Mouse (Mus musculus): ENCODE results near the gene Grid2.

Gene Grid2

GRCm38 (mm10) chr6:64308631-64309030 lies 1053.0 kb downstream of the Grid2 start:
- no peak for DNase-seq (ENCODE audit: low read depth, low spot score)

DNA sequence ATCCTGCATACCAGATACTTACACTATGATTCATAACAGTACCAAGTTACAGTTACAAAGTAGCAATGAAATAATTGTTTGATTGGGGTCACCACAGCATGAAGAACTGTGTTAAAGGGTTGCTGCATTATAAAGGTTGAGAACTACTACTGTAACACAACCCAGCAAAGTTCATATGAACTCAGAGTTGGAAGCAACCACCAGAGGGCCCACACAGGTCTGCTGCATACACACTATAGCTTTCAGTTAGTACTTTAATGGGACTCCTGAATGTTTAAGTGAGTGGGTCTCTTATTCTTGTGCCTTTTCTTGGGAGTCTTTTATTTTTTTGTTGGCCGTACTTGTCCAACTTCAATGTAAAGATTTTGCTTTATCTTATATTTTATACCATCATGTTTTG lies 1057.5 kb downstream of the Grid2 start:
- no peak for DNase-seq (ENCODE audit: low read depth, low spot score)

- no peak for DNase-seq (ENCODE audit: low read depth, low spot score)
Observed at GRCm38 (mm10) chr6:64326936-64327335, 1071.3 kb downstream of the Grid2 start.

- no peak for DNase-seq (ENCODE audit: low read depth, low spot score)
Observed at GRCm38 (mm10) chr6:64327876-64328275, 1072.2 kb downstream of the Grid2 start.

DNA sequence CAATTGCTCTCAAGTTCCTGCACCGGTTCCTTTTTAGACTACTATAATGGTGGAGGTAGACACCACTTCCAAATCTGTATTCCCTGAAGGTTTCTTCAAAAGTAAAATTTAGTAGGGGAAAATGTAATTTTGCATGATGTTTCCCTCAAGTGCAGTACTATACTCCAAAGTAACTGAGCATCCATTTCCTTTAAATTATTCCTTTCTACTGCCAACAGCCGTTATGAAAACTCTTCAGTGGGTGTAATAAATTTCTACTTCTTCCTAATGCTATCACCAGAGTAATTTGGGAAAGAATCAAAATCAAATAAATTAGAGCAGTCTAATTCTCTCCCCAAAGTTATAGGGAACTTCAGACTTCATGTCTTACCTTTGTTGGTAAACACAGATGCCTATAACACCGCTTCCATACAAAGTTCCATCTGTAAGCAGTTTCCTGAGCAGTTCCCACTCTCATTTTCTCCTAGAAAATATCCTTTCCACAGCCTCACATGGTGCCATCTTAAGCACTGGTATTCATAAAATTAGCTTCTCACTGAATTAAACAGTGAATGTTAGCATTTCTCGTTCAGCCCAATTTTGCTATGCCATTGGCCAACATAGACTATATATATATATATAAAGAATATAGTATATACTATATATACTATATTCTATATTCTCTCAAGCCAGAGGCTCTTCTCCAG lies 1142.9 kb downstream of the Grid2 start:
- DNase-seq (ENCODE audit: low read depth, low spot score) = no peak

- no peak for DNase-seq (ENCODE audit: low read depth, low spot score)
Observed at GRCm38 (mm10) chr6:64427658-64428057, 1172.0 kb downstream of the Grid2 start.

DNA sequence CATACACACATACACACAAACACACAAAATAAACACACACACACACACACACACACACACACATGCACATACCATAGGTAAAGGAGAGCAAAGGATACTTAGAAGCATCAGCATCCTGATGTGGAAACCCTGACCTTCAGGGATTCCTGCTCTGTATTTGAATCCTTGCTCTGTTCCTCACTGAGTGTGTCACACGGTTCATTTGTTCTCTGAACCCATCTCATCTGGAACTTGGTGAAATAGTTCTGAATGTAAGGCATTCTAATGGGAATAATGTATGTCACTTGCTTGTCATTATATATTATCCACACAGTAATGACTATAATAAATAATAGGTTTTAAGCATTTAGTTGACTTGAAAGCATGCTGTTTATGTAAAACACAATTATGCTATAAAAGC lies 1173.2 kb downstream of the Grid2 start:
- no peak for DNase-seq (ENCODE audit: low read depth, low spot score)

DNA sequence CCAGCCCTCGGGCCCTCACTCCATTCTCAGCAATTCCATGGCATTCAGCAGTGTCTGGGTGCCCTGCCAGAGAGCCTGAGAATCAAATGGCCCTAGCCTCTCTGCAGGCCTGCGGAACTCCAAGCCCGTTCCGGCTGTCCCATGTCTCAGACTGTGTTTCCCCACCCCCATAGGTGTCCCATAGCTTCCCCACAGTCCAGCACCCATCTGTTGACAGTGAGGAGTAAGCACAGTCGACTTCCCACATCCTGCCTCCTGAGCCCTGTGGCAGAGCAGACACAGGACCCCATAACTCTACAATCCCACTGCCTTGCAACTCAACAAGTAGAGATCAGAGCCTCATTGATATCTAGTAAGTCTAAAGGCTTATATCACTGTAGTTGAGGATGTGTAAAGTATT lies 1192.5 kb downstream of the Grid2 start:
- no peak for DNase-seq (ENCODE audit: low read depth, low spot score)

- no peak for DNase-seq (ENCODE audit: low read depth, low spot score)
Observed at GRCm38 (mm10) chr6:64448864-64449355, 1193.2 kb downstream of the Grid2 start.

GRCm38 (mm10) chr6:64450770-64451169 lies 1195.1 kb downstream of the Grid2 start:
- DNase-seq (ENCODE audit: low read depth, low spot score) = no peak

DNA sequence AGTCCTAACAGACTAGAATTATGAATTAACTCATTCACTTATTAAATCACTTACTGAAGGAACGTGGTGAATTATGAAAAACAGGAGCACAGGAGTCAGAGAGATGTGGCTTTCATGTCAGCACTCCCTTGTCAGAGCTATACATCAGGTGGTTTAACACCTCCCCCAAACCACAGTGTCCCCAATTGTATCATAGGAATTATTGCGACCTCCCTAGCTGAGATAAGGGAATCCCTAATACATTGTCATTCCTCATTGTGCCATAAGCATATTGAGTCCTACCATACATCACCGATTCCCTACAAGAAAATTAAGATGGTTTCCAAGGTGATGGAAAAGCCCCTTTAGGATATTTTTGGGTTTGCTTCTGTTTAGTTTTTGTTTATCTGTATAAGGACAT lies 1224.2 kb downstream of the Grid2 start:
- DNase-seq (ENCODE audit: low read depth, low spot score) = no peak

GRCm38 (mm10) chr6:64480592-64480991 lies 1224.9 kb downstream of the Grid2 start:
- no peak for DNase-seq (ENCODE audit: low read depth, low spot score)

- no peak for DNase-seq (ENCODE audit: low read depth, low spot score)
Observed at GRCm38 (mm10) chr6:64490313-64491067, 1234.8 kb downstream of the Grid2 start.

DNA sequence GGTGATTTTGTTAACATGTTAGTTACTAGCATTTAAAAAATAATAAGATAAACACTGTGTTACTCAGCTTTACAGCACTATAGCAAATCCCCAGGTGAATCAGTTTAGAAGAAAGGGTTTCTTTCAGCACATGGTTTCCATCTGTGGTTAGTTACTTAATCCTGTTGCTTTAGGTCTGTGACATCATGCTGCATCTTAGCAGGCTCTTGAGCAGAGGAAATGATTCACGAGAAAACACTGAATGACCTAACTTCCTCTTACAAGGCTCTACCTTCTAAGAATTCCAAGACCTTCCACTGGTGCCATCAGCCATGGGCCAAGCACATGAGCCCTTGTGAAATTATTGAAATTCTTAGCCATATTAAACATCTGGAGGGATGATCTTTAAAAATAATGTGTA lies 1248.7 kb downstream of the Grid2 start:
- no peak for DNase-seq (ENCODE audit: low read depth, low spot score)

- DNase-seq (ENCODE audit: low read depth, low spot score) = no peak
Observed at GRCm38 (mm10) chr6:64542168-64542567, 1286.5 kb downstream of the Grid2 start.

- no peak for DNase-seq (ENCODE audit: low read depth, low spot score)
Observed at GRCm38 (mm10) chr6:64553645-64554044, 1298.0 kb downstream of the Grid2 start.

GRCm38 (mm10) chr6:64555220-64555619 lies 1299.5 kb downstream of the Grid2 start:
- no peak for DNase-seq (ENCODE audit: low read depth, low spot score)

DNA sequence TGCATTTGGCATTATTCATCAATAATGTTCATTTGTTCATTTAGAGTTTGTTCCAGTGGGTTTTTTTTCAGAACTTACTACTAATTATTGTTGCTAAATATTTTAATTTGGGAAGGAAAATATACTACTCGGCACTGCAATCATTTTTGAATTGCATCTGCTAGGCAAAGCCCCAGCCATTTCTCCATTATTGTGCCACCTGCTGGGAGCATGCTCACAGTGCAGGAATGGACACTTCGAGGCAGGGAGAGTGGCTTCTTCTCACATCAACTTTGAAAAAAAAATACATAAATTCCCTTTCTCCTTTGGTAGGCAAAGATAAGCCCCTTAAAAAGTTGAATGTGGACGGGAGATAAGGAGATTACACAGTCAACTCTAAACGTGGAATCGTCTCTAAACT lies 1312.9 kb downstream of the Grid2 start:
- no peak for DNase-seq (ENCODE audit: low read depth, low spot score)

DNA sequence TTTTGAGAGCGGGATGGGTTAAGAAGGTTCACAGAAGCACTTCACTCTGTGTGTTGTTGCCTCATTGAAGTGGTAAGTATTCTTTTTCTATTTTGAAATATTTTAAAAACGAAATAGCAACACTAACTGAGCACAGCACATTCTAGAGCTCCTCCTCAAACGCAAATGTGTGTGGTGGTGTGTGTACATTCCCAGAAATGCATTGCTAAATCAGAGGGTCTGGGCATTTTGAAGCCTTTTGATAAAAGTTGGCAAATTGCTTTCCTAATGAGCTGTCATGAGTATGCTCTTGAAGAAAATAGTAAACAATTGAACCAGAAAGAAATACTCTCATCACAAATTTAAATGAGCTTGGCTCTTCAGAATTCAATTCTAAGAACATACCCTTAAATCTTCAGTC lies 1325.7 kb downstream of the Grid2 start:
- no peak for DNase-seq (ENCODE audit: low read depth, low spot score)

GRCm38 (mm10) chr6:64588487-64589205 lies 1333.0 kb downstream of the Grid2 start:
- no peak for DNase-seq (ENCODE audit: low read depth, low spot score)

GRCm38 (mm10) chr6:64596261-64596660 lies 1340.6 kb downstream of the Grid2 start:
- DNase-seq (ENCODE audit: low read depth, low spot score) = no peak

DNA sequence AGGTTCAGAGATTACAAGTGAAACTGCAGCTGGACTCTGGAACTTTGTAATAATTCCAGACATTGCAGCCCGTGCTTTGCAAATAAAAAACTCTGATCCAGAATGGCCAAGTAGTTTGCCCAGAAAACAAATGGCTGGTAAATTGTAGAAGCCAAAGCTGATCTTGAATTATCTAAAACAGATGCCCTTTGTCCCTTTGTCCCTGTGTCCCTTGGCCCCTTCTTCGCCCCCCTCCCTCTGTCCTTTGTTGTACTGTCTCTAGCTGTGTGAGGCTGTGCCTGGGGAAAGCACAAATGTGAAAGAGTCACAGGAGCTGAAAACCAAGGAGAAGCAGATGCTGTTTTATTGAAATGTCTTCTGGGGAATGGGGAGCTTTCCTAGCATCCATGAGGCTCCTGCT lies 1341.2 kb downstream of the Grid2 start:
- DNase-seq (ENCODE audit: low read depth, low spot score) = no peak

All from skeletal muscle tissue, adult 2 months (tissue).